Mouse (Mus musculus) hindbrain, postnatal 0 days (tissue): Measurements from ENCODE around the gene Pnisr. TPM values are rescaled to one million over a fixed set of nuclear protein-coding genes. Genes with fewer than 3 reads are reported as not detected.

Experiments
- ATAC-seq: fragments of 200-750 bp; cut with Nextera tagmentation; 2 replicates; pipeline ENCODE4 v1.8.0; 2017; ENCODE audit warnings: mild to moderate bottlenecking, moderate TSS enrichment, moderate library complexity
- DNase-seq: peaks from one replicate; pipeline ENCODE4 v3.0.0-alpha.2; 2015; ENCODE audit warnings: low spot score
- H3K27ac ChIP-seq: fragments of 300-500 bp; sonication (generic); 2 replicates; pipeline ENCODE4 v1.5.1; 2014; ENCODE audit warnings: mild to moderate bottlenecking
- H3K27me3 ChIP-seq: fragments of 300-500 bp; sonication (generic); 2 replicates; pipeline ENCODE4 v1.6.1; 2014; ENCODE audit warnings: low read length, mixed read lengths; ENCODE audit not compliant: insufficient read depth
- H3K36me3 ChIP-seq: fragments of 300-500 bp; sonication (generic); 2 replicates; pipeline ENCODE4 v1.6.1; 2014; ENCODE audit warnings: low read length, mixed read lengths; ENCODE audit not compliant: insufficient read depth
- H3K4me1 ChIP-seq: fragments of 300-500 bp; sonication (generic); 2 replicates; pipeline ENCODE4 v1.6.1; 2014; ENCODE audit warnings: antibody characterized with exemption, low read length, mixed read lengths; ENCODE audit not compliant: insufficient read depth
- H3K4me2 ChIP-seq: fragments of 300-500 bp; sonication (generic); 2 replicates; pipeline ENCODE4 v1.6.1; 2014; ENCODE audit warnings: low read depth, mild to moderate bottlenecking, low read length, moderate library complexity, mixed read lengths
- H3K4me3 ChIP-seq: fragments of 300-500 bp; sonication (generic); 2 replicates; pipeline ENCODE4 v1.5.1; 2014; ENCODE audit warnings: low read length
- H3K9ac ChIP-seq: fragments of 300-500 bp; sonication (generic); replicated peaks from 2 replicates; pipeline ENCODE4 v1.6.1; 2014; ENCODE audit warnings: mild to moderate bottlenecking, low read length, moderate library complexity, mixed read lengths
- H3K9me3 ChIP-seq: fragments of 300-500 bp; sonication (generic); 2 replicates; pipeline ENCODE4 v1.6.1; 2016; ENCODE audit warnings: low read length, mixed read lengths
- CTCF ChIP-seq: IDR thresholded peaks from 2 replicates; pipeline ENCODE4 v1.5.1; 2016; ENCODE audit warnings: antibody characterized with exemption, control low read depth, low read depth
- WGBS: fragments of 180-500 bp; shearing (Covaris S2); extraction: QIAGEN DNeasy Blood & Tissue Kit; methylation state at CpG from one replicate; pipeline ENCODE4 v1.1.7; 2014; 5-methylcytosine and 5-hydroxymethylcytosine counted together
- polyA plus RNA-seq: library from polyadenylated mRNA; unstranded; fragments of >200 nt; fragmentation: Nextera tagmentation; extraction: Ambion mirVana; gene quantifications from 2 replicates; pipeline ENCODE4 v1.2.1, GENCODE M21; 2015
- total RNA-seq: library from RNA; depleted of rRNA; stranded (reverse); fragments of >200 nt; gene quantifications from 2 replicates; pipeline ENCODE4 v1.2.3, GENCODE M21; 2014

Gene Pnisr
- total and polyA plus RNA-seq, 2 experiments from 2014 or later: 83.1 to 145 TPM

DNA sequence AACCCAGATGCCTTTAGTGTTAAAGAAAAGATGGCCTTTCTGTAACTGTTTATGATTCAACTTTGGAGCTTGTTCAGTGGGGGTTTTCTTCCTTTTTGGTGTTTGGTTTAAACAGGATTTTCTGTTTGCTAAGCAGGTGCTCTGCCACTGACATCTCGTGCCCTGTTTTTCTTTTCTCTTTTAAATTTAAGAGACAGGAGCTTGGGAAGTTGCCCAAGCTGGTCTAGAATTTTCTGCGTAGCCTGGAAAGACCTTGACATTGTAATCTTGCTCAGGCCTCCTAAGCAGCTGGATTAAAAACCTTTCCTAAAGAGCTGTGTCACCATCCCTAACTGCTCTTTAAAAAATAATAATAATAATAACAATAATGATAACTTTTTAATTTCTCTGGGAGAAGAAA, 20.8 kb upstream of the Pnisr start:
- H3K27ac ChIP-seq: no peak overlapping the region

GRCm38 (mm10) chr4:21832844-21833243, 14.5 kb upstream of the Pnisr start:
- Histone ChIP-seq H3K9ac (no peak overlapping the region), H3K9me3 (no peaks in the 10 kb centered on the region), H3K4me2 (no peak overlapping the region), H3K4me1 (no peaks in the 10 kb centered on the region), H3K4me3 (no peak overlapping the region), H3K36me3 (peaks cover 7% of the 10 kb centered on the region; the same call in 1 of the 2 replicates), H3K27me3 (no peaks in the 10 kb centered on the region), H3K27ac (no peak overlapping the region)
- 97% methylated on average over 8 of the region's 8 CpGs for WGBS
- DNase-seq (no peak), ATAC-seq (no peak)
- TF ChIP-seq CTCF: no peak

More for the DNA sequence above, 20.8 kb upstream of the Pnisr start:
- ATAC-seq (no peak), DNase-seq (no peak)
- Histone ChIP-seq H3K9ac (no peak overlapping the region), H3K9me3 (no peaks in the 10 kb centered on the region), H3K4me3 (no peak overlapping the region), H3K36me3 (peaks cover 20% of the 10 kb centered on the region), H3K4me1 (no peaks in the 10 kb centered on the region), H3K4me2 (no peak overlapping the region), H3K27me3 (no peaks in the 10 kb centered on the region)
- TF ChIP-seq CTCF: no peak
- WGBS: 75% methylated on average over 2 of the region's 2 CpGs

DNA sequence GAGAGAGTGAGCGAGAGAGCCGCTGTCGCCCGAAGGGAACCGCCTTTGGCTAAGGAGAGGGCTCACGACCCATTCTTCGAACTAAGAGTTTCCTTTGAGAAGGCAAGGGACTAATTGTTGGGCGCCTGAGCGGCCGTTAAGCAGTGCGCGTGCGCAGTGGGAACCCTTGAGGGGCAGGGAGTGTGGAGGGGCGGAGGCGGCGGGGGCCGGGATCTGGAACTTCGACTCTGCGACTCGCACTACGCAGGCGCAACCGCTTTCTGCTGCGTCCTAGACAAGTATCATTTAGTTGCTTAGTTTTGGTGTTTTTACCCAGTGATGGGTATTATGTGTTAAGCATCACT, 876 bp downstream of the Pnisr start:
- WGBS: 0% methylated on average over 24 of the region's 24 CpGs
- Histone ChIP-seq H3K4me3 (peak overlapping the region; percentile 84), H3K9ac (peak overlapping the region; percentile 89), H3K4me2 (peak overlapping the region; percentile 66), H3K27me3 (no peaks in the 10 kb centered on the region), H3K4me1 (peaks cover 7% of the 10 kb centered on the region; the same call in 1 of the 2 replicates), H3K27ac (peak overlapping the region; percentile 99), H3K36me3 (no peaks in the 10 kb centered on the region), H3K9me3 (no peaks in the 10 kb centered on the region)
- peak; percentile 84 for ATAC-seq
- DNase-seq: peak; percentile 95
- no peak for TF ChIP-seq CTCF

GRCm38 (mm10) chr4:21857481-21857880, 10.1 kb downstream of the Pnisr start:
- 39% methylated on average over 1 of the region's 1 CpGs for WGBS

DNA sequence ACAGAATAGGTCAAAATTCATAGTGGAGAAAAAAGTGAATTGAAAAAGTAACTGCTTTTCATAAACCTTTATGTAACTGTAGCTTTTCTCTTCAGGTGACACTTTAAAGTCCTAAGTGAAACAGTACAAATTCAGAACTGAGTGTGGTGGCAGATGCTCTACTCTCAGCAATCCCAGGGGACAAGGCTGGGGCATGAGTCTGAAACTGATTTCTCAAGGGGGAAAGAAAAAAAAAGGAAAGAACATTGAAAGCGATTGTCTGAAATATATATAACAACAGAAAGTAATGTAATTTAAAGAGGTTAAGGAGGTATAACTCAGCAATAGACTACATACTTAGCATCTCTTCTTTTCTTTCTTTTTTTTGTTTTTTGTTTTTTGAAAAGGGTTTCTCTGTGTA, 17.8 kb downstream of the Pnisr start:
- no peak overlapping the region for H3K4me3 ChIP-seq
- ATAC-seq (no peak), DNase-seq (no peak)
- TF ChIP-seq CTCF: no peak
- 87% methylated on average over 1 of the region's 1 CpGs for WGBS
- peaks cover 46% of the 10 kb centered on the region for H3K36me3 ChIP-seq
- H3K9me3 ChIP-seq: no peaks in the 10 kb centered on the region
- no peaks in the 10 kb centered on the region for H3K27me3 ChIP-seq
- H3K9ac ChIP-seq: no peak overlapping the region
- H3K4me2 ChIP-seq: no peak overlapping the region
- H3K4me1 ChIP-seq: no peaks in the 10 kb centered on the region
- H3K27ac ChIP-seq: no peak overlapping the region

More at GRCm38 (mm10) chr4:21857481-21857880, 10.1 kb downstream of the Pnisr start:
- H3K27me3 ChIP-seq: no peaks in the 10 kb centered on the region
- ATAC-seq: no peak
- H3K9ac ChIP-seq: no peak overlapping the region
- peaks cover 19% of the 10 kb centered on the region for H3K36me3 ChIP-seq
- H3K4me3 ChIP-seq: no peak overlapping the region
- DNase-seq: no peak
- H3K9me3 ChIP-seq: no peaks in the 10 kb centered on the region
- H3K4me2 ChIP-seq: no peak overlapping the region
- no peak for TF ChIP-seq CTCF
- H3K27ac ChIP-seq: no peak overlapping the region
- no peaks in the 10 kb centered on the region for H3K4me1 ChIP-seq

- peak overlapping the region; percentile 78 for H3K4me3 ChIP-seq
- H3K4me2 ChIP-seq: peak overlapping the region; percentile 75
- ATAC-seq (no peak), DNase-seq (no peak)
- H3K9ac ChIP-seq: peak overlapping the region; percentile 69
- H3K4me1 ChIP-seq: no peaks in the 10 kb centered on the region
- H3K27ac ChIP-seq: 0 out of 2 replicates have a peak overlapping the region, but pooled peaks have one; percentile 96
- H3K27me3 ChIP-seq: no peaks in the 10 kb centered on the region
- H3K9me3 ChIP-seq: no peaks in the 10 kb centered on the region
- 20% methylated on average over 6 of the region's 6 CpGs for WGBS
- H3K36me3 ChIP-seq: peaks cover 11% of the 10 kb centered on the region; the same call in 1 of the 2 replicates
- TF ChIP-seq CTCF: no peak
These were observed 31.4 kb downstream of the Pnisr start for GRCm38 (mm10) chr4:21878776-21879175.

DNA sequence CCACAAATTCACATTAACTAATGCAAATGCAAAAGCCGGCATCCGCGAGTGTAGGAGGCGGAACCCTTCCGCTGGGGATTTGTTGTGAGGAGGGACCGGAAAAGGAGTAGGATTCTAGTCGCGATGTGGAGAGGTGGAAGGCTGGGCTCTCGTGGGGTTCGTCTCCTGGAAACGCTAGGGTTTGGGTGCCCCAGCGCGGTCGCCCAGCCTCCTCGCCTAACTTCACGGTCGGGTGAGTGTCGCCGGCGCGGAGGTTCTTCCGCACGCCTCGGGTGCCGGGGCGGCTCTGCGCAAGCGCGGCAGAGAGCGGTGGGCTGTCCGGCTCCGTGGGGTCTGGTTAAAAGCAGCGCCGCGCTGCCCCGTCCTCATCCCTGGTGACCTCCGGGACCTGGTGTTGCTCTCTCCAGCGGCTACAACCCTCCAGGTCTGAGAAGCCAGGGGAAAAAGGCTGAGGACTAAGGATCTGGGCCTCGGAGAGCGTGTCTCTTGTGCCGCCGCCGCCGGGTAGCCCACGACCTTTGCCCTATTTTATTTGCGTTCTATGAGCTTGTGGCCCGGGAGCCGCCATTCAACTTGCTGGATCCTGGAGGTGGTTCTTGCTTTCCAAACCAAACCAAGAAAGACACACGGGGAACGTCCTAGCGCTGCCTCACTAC, 32.3 kb downstream of the Pnisr start, which contains the start of gene Coq3:
Gene Coq3, plus strand, starts transcription at position 109 of the 656 bp plus-strand sequence.
- H3K9me3 ChIP-seq: no peaks in the 10 kb centered on the region
- H3K4me2 ChIP-seq: peak within 1 kb of the TSS; percentile 75
- peak; percentile 89 for DNase-seq
- peak within 1 kb of the TSS; percentile 78 for H3K4me3 ChIP-seq
- H3K27ac ChIP-seq: peak within 1 kb of the TSS; percentile 96
- WGBS: under 1% methylated on average over 51 of the region's 51 CpGs
- H3K4me1 ChIP-seq: no peaks in the 10 kb centered on the region
- peak within 1 kb of the TSS; percentile 69 for H3K9ac ChIP-seq
- ATAC-seq: peak; percentile 94
- H3K27me3 ChIP-seq: no peaks in the 10 kb centered on the region
- 0 out of 2 replicates have a peak, but pooled peaks cover 4% of the 10 kb centered on the region for H3K36me3 ChIP-seq
- no peak for TF ChIP-seq CTCF
